Mouse (Mus musculus): ENCODE measurements around the gene Mfsd12.

Gene Mfsd12

GRCm38 (mm10) chr10:81334324-81334723, 23.0 kb upstream of the Mfsd12 start:
- H3K36me3 ChIP-seq (ENCODE audit: insufficient read depth, low read length), result no peaks in the 10 kb centered on the region
- peaks cover 67% of the 10 kb centered on the region for H3K4me1 ChIP-seq (replicated peaks; ENCODE audit: low read depth, low read length)
- no peak for TF ChIP-seq POU5F1 (IDR thresholded peaks at IDR 0.05; ENCODE audit: borderline replicate concordance, low read length)
- H3K4me3 ChIP-seq (replicated peaks; ENCODE audit: low read length), result peak overlapping the region; percentile 39; the same call in 1 of the 2 replicates
- H3K27me3 ChIP-seq (ENCODE audit: insufficient read depth, low read length), result peaks cover 68% of the 10 kb centered on the region
- no peaks in the 10 kb centered on the region for H3K9me3 ChIP-seq (ENCODE audit: low read length)

- Histone ChIP-seq H3K4me1 (replicated peaks; ENCODE audit: low read depth, low read length) (peaks cover 65% of the 10 kb centered on the region), H3K27me3 (ENCODE audit: insufficient read depth, low read length) (peaks cover 60% of the 10 kb centered on the region), H3K9me3 (ENCODE audit: low read length) (no peaks in the 10 kb centered on the region), H3K4me3 (replicated peaks; ENCODE audit: low read length) (peak overlapping the region; percentile 39), H3K36me3 (ENCODE audit: insufficient read depth, low read length) (no peaks in the 10 kb centered on the region)
- TF ChIP-seq CTCF (conservative IDR thresholded peaks at IDR 0.05; ENCODE audit: low read length) (no peak), NANOG (IDR thresholded peaks at IDR 0.05; ENCODE audit: borderline replicate concordance, low read length) (no peak), POU5F1 (IDR thresholded peaks at IDR 0.05; ENCODE audit: borderline replicate concordance, low read length) (no peak)
Measured at GRCm38 (mm10) chr10:81335393-81336340, 21.6 kb upstream of the Mfsd12 start.

GRCm38 (mm10) chr10:81336558-81336957, 20.7 kb upstream of the Mfsd12 start:
- no peaks in the 10 kb centered on the region for H3K9me3 ChIP-seq (ENCODE audit: low read length)
- H3K27me3 ChIP-seq (ENCODE audit: insufficient read depth, low read length), result peaks cover 57% of the 10 kb centered on the region
- peaks cover 72% of the 10 kb centered on the region for H3K4me1 ChIP-seq (replicated peaks; ENCODE audit: low read depth, low read length)
- TF ChIP-seq CTCF (conservative IDR thresholded peaks at IDR 0.05; ENCODE audit: low read length), result no peak
- TF ChIP-seq NANOG (IDR thresholded peaks at IDR 0.05; ENCODE audit: borderline replicate concordance, low read length), result no peak
- no peak for TF ChIP-seq POU5F1 (IDR thresholded peaks at IDR 0.05; ENCODE audit: borderline replicate concordance, low read length)
- H3K36me3 ChIP-seq (ENCODE audit: insufficient read depth, low read length), result no peaks in the 10 kb centered on the region
- H3K4me3 ChIP-seq (replicated peaks; ENCODE audit: low read length), result no peak overlapping the region

GRCm38 (mm10) chr10:81340551-81341332, 16.5 kb upstream of the Mfsd12 start:
- H3K4me1 ChIP-seq (replicated peaks; ENCODE audit: low read depth, low read length), result peaks cover 74% of the 10 kb centered on the region
- H3K27me3 ChIP-seq (ENCODE audit: insufficient read depth, low read length), result peaks cover 64% of the 10 kb centered on the region
- H3K4me3 ChIP-seq (replicated peaks; ENCODE audit: low read length), result peak overlapping the region; percentile 56
- H3K36me3 ChIP-seq (ENCODE audit: insufficient read depth, low read length), result peaks cover 7% of the 10 kb centered on the region
- H3K9me3 ChIP-seq (ENCODE audit: low read length), result no peaks in the 10 kb centered on the region
- TF ChIP-seq POU5F1 (IDR thresholded peaks at IDR 0.05; ENCODE audit: borderline replicate concordance, low read length) (no peak), NANOG (IDR thresholded peaks at IDR 0.05; ENCODE audit: borderline replicate concordance, low read length) (no peak), CTCF (conservative IDR thresholded peaks at IDR 0.05; ENCODE audit: low read length) (no peak)

- H3K36me3 ChIP-seq (ENCODE audit: insufficient read depth, low read length), result peaks cover 11% of the 10 kb centered on the region
- no peaks in the 10 kb centered on the region for H3K9me3 ChIP-seq (ENCODE audit: low read length)
- peaks cover 60% of the 10 kb centered on the region for H3K27me3 ChIP-seq (ENCODE audit: insufficient read depth, low read length)
- peak; percentile 88 for TF ChIP-seq CTCF (conservative IDR thresholded peaks at IDR 0.05; ENCODE audit: low read length)
- no peak for TF ChIP-seq NANOG (IDR thresholded peaks at IDR 0.05; ENCODE audit: borderline replicate concordance, low read length)
- peaks cover 74% of the 10 kb centered on the region for H3K4me1 ChIP-seq (replicated peaks; ENCODE audit: low read depth, low read length)
- H3K4me3 ChIP-seq (replicated peaks; ENCODE audit: low read length), result peak overlapping the region; percentile 56
Measured at GRCm38 (mm10) chr10:81341333-81341949, 15.8 kb upstream of the Mfsd12 start.

GRCm38 (mm10) chr10:81342686-81343505, 14.4 kb upstream of the Mfsd12 start, which contains the start of gene Gipc3:
Gipc3 (minus strand) TSS chr10:81343266.
- Histone ChIP-seq H3K27me3 (ENCODE audit: insufficient read depth, low read length) (peaks cover 46% of the 10 kb centered on the region), H3K36me3 (ENCODE audit: insufficient read depth, low read length) (peaks cover 19% of the 10 kb centered on the region), H3K4me3 (replicated peaks; ENCODE audit: low read length) (peak within 1 kb of the TSS; percentile 77), H3K9me3 (ENCODE audit: low read length) (no peaks in the 10 kb centered on the region), H3K4me1 (replicated peaks; ENCODE audit: low read depth, low read length) (peaks cover 77% of the 10 kb centered on the region)
- TF ChIP-seq NANOG (IDR thresholded peaks at IDR 0.05; ENCODE audit: borderline replicate concordance, low read length), result no peak
- TF ChIP-seq CTCF (conservative IDR thresholded peaks at IDR 0.05; ENCODE audit: low read length), result no peak
- no peak for TF ChIP-seq POU5F1 (IDR thresholded peaks at IDR 0.05; ENCODE audit: borderline replicate concordance, low read length)

GRCm38 (mm10) chr10:81344421-81345161, 12.7 kb upstream of the Mfsd12 start:
- Histone ChIP-seq H3K9me3 (ENCODE audit: low read length) (no peaks in the 10 kb centered on the region), H3K4me3 (replicated peaks; ENCODE audit: low read length) (no peak overlapping the region), H3K36me3 (ENCODE audit: insufficient read depth, low read length) (peaks cover 29% of the 10 kb centered on the region), H3K27me3 (ENCODE audit: insufficient read depth, low read length) (peaks cover 37% of the 10 kb centered on the region), H3K4me1 (replicated peaks; ENCODE audit: low read depth, low read length) (peaks cover 86% of the 10 kb centered on the region)
- TF ChIP-seq POU5F1 (IDR thresholded peaks at IDR 0.05; ENCODE audit: borderline replicate concordance, low read length) (no peak), CTCF (conservative IDR thresholded peaks at IDR 0.05; ENCODE audit: low read length) (no peak), NANOG (IDR thresholded peaks at IDR 0.05; ENCODE audit: borderline replicate concordance, low read length) (no peak)
